Mouse (Mus musculus): ENCODE measurements around the gene Zmynd8. TPM values are rescaled to one million over a fixed set of nuclear protein-coding genes. Genes with fewer than 3 reads are reported as not detected.
"Not testable (repeated sequence)": the region's sequence is repeated elsewhere in the genome, so short reads cannot be mapped to it uniquely, and the experiment has no call there.

Gene Zmynd8
- total RNA-seq, 2 experiments from 2014 or later = 182 to 188 TPM

- TF ChIP-seq CTCF (IDR thresholded peaks at IDR 0.05) = no peak
- no peak overlapping the region for H3K27ac ChIP-seq
- no peak for DNase-seq (ENCODE audit: extremely low spot score in 1 of 2, low spot score in 2 of 2)
- intact Hi-C loops (cut with DNase I) = no loop called here
- H3K4me3 ChIP-seq = no peak overlapping the region
These were observed 89.7 kb downstream of the Zmynd8 start for GRCm38 (mm10) chr2:165809091-165809490.

GRCm38 (mm10) chr2:165808179-165808975, 90.4 kb downstream of the Zmynd8 start:
- no peak overlapping the region for H3K4me3 ChIP-seq
- no peak overlapping the region for H3K27ac ChIP-seq
- DNase-seq (ENCODE audit: extremely low spot score in 1 of 2, low spot score in 2 of 2) = no peak
- intact Hi-C loops (cut with DNase I) = no loop called here
- TF ChIP-seq CTCF (IDR thresholded peaks at IDR 0.05) = no peak; the same call in 1 of the 2 replicates

GRCm38 (mm10) chr2:165800174-165800573, 98.6 kb downstream of the Zmynd8 start:
- intact Hi-C loops (cut with DNase I); H3K4me3 ChIP-seq; H3K27ac ChIP-seq; DNase-seq (ENCODE audit: extremely low spot score in 1 of 2, low spot score in 2 of 2): not testable (repeated sequence)

- no peak overlapping the region for H3K4me3 ChIP-seq
- TF ChIP-seq CTCF (IDR thresholded peaks at IDR 0.05) = no peak
- no peak overlapping the region for H3K27ac ChIP-seq
- no peak for DNase-seq (ENCODE audit: extremely low spot score in 1 of 2, low spot score in 2 of 2)
- intact Hi-C loops (cut with DNase I) = no loop called here
These were observed 100.9 kb downstream of the Zmynd8 start for GRCm38 (mm10) chr2:165797876-165798275.

- no peak overlapping the region for H3K4me3 ChIP-seq
- H3K27ac ChIP-seq = no peak overlapping the region
- no peak for DNase-seq (ENCODE audit: extremely low spot score in 1 of 2, low spot score in 2 of 2)
- no peak for TF ChIP-seq CTCF (IDR thresholded peaks at IDR 0.05)
- intact Hi-C loops (cut with DNase I) = no loop called here
These were observed 105.6 kb downstream of the Zmynd8 start for GRCm38 (mm10) chr2:165793283-165793638.

GRCm38 (mm10) chr2:165792431-165793282, 106.2 kb downstream of the Zmynd8 start:
- intact Hi-C loops (cut with DNase I) = no loop called here
- Histone ChIP-seq H3K4me3 (no peak overlapping the region), H3K27ac (no peak overlapping the region)
- DNase-seq (ENCODE audit: extremely low spot score in 1 of 2, low spot score in 2 of 2) = no peak
- TF ChIP-seq CTCF (IDR thresholded peaks at IDR 0.05) = no peak

- no peak overlapping the region for H3K27ac ChIP-seq
- peak; percentile 95 for TF ChIP-seq CTCF (IDR thresholded peaks at IDR 0.05)
- peak; percentile 51 to 62 for DNase-seq (ENCODE audit: extremely low spot score in 1 of 2, low spot score in 2 of 2)
These were observed 107.2 kb downstream of the Zmynd8 start for GRCm38 (mm10) chr2:165791657-165792056.

GRCm38 (mm10) chr2:165791026-165791425, 107.8 kb downstream of the Zmynd8 start:
- no peak overlapping the region for H3K4me3 ChIP-seq
- no peak for DNase-seq (ENCODE audit: extremely low spot score in 1 of 2, low spot score in 2 of 2)
- H3K27ac ChIP-seq = no peak overlapping the region
- TF ChIP-seq CTCF (IDR thresholded peaks at IDR 0.05) = no peak
- intact Hi-C loops (cut with DNase I) = no loop called here

More at GRCm38 (mm10) chr2:165791657-165792056, 107.2 kb downstream of the Zmynd8 start:
- no peak overlapping the region for H3K4me3 ChIP-seq
- intact Hi-C loops (cut with DNase I) = no loop called here

- intact Hi-C loops (cut with DNase I) = loop anchor here (5.0 to 10.0 kb wide), 2 partner anchors 258 to 775 kb away; no protein-coding TSS in a partner anchor
- no peak for DNase-seq (ENCODE audit: extremely low spot score in 1 of 2, low spot score in 2 of 2)
- no peak for TF ChIP-seq CTCF (IDR thresholded peaks at IDR 0.05)
- no peak overlapping the region for H3K27ac ChIP-seq
- no peak overlapping the region for H3K4me3 ChIP-seq
These were observed 109.1 kb downstream of the Zmynd8 start for GRCm38 (mm10) chr2:165789667-165790066.

- DNase-seq (ENCODE audit: extremely low spot score in 1 of 2, low spot score in 2 of 2) = no peak
- Histone ChIP-seq H3K27ac (no peak overlapping the region), H3K4me3 (no peak overlapping the region)
- TF ChIP-seq CTCF (IDR thresholded peaks at IDR 0.05) = no peak
- intact Hi-C loops (cut with DNase I) = loop anchor here (5.0 to 10.0 kb wide), 2 partner anchors 259 to 776 kb away; no protein-coding TSS in a partner anchor
These were observed 110.0 kb downstream of the Zmynd8 start for GRCm38 (mm10) chr2:165788796-165789195.

GRCm38 (mm10) chr2:165788005-165788404, 110.8 kb downstream of the Zmynd8 start:
- no peak for TF ChIP-seq CTCF (IDR thresholded peaks at IDR 0.05)
- Histone ChIP-seq H3K4me3 (no peak overlapping the region), H3K27ac (no peak overlapping the region)
- intact Hi-C loops (cut with DNase I) = loop anchor here (5.0 to 10.0 kb wide), 2 partner anchors 259 to 777 kb away; no protein-coding TSS in a partner anchor
- DNase-seq (ENCODE audit: extremely low spot score in 1 of 2, low spot score in 2 of 2) = peak; percentile 62 to 65

- no peak overlapping the region for H3K27ac ChIP-seq
- TF ChIP-seq CTCF (IDR thresholded peaks at IDR 0.05) = peak; percentile 67
- no peak overlapping the region for H3K4me3 ChIP-seq
- intact Hi-C loops (cut with DNase I) = loop anchor here (5.0 to 10.0 kb wide), 2 partner anchors 261 to 778 kb away; no protein-coding TSS in a partner anchor
- DNase-seq (ENCODE audit: extremely low spot score in 1 of 2, low spot score in 2 of 2) = no peak
These were observed 112.3 kb downstream of the Zmynd8 start for GRCm38 (mm10) chr2:165786467-165786866.

All from left cerebral cortex, adult 2 months (tissue).